Mouse (Mus musculus): ENCODE measurements around the gene Olfr70.

DNA sequence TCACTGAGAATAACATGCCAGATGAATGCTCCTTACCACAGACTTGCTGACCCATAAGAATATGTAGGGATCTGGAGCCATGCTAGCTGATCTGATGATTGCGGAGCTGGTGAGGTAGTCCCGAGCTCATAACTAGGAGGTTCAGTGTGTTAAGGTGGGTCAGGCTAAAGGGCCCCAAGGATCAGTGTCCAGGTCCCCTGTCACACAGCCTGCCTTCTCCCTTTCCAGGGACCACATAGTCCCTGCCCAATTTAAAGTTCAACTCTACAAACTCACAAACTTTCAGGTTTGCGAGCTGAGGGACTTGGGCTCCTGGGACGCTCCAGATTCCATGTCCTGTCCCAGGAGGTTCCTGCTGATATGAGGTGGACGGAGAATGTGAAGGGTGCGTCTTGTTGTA lies at the start of gene Olfr70:
- TF ChIP-seq MYC (IDR thresholded peaks at IDR 0.05; ENCODE audit: low read depth, low read length) (no peak), SIN3A (IDR thresholded peaks at IDR 0.05; ENCODE audit: low read length) (no peak), TCF12 (IDR thresholded peaks at IDR 0.05; ENCODE audit: low read depth, low read length) (no peak)

Data from CH12.LX (cell line).